Mouse (Mus musculus) C2C12 (cell line): ENCODE measurements at regions not wholly inside any gene's neighbourhood (a gene's known extent, or its start where the extent isn't known, plus 50 kb on each side); places are given as distances from the start of the nearest gene placed in this dataset.

Experiments used
- CEBPB ChIP-seq: IDR thresholded peaks from one replicate; pipeline ENCODE4 v1.6.1; 2011; ENCODE audit warnings: low read depth, mild to moderate bottlenecking, control low read depth, moderate library complexity
- CTCF ChIP-seq: IDR thresholded peaks from one replicate; pipeline ENCODE4 v1.5.1; 2011; ENCODE audit not compliant: control insufficient read depth, insufficient read depth, insufficient read length
- FOSL1 ChIP-seq: IDR thresholded peaks from one replicate; pipeline ENCODE4 v1.8.0; 2011; ENCODE audit warnings: mild to moderate bottlenecking, low read length; ENCODE audit not compliant: poor library complexity, insufficient read depth, severe bottlenecking
- MAX ChIP-seq: IDR thresholded peaks from one replicate; pipeline ENCODE4 v1.6.1; 2011; ENCODE audit warnings: mild to moderate bottlenecking, control low read depth
- MYOD1 ChIP-seq: IDR thresholded peaks from one replicate; pipeline ENCODE4 v1.6.1; 2011; ENCODE audit warnings: low read depth; ENCODE audit not compliant: control insufficient read depth, insufficient read length
- USF1 ChIP-seq: IDR thresholded peaks from one replicate; pipeline ENCODE4 v1.6.1; 2011; ENCODE audit warnings: low read depth, mild to moderate bottlenecking, control low read depth, moderate library complexity

DNA sequence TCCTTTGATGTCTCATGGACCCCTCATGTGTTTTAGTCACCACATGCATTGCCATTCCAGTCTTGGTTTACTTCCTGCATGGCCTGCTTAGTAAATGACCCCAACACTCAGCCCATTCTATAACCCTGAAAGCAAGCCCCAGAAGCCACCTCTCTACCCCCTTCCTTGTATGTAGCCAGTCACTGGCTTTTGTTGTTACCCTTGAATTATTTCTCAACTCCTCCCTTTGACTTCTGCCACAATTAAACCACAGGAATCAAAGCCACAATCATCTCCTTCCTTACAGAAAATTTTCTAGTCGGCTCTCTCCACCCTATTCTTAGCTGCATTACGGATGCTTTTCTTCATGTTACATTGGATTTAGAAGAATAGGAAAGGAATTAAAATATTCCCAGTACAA, 207.7 kb downstream of the Nfkbiz start:
- TF ChIP-seq CTCF = no peak
- TF ChIP-seq USF1 = no peak
- no peak for TF ChIP-seq MAX
- TF ChIP-seq MYOD1 = no peak
- no peak for TF ChIP-seq FOSL1
- peak; percentile 89 for TF ChIP-seq CEBPB
